ENCODE assay signal across 10 mouse cellular contexts in the genomic region with DNA sequence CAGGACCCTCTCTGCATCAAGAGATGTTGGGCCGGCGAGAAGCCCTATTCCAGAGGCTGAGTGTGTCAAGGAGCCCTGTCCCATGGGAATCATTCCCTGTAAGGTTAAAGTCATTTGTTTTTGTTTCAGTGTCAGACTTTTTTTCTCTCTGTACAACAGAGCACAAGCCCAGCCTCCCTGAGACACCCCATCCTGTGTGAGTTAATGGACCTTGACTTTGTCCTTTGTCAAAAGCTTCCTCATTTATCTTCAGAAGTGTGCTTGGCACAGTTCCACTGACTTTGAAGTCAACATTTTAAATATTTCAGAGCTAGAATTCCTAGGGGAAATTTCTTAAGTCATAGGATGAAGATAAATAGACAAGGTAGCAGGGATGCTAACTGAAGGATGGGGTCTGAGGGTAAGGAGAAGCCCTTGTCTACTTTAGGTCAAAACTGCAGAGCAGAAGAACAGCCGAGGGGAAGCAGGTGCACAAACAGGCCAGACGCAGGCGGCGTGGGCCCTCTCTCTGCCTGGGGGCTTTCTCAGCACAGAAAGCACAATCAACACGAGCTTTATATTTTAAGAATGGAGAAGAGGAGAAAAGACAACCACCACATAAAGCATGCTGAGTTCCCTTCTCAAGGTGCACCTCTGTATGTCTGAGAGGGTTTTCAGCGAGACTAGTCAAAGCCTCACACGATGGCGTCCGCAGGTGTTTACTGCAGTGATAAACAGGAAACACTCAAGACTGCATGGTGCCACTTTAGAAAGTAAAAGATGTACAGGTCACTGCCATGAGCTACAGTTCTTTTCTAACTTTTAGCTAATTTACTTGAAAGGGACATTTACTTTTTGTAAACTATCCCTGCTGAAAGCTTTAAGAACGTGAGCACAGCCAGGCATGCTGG. TPM values are rescaled to one million over a fixed set of nuclear protein-coding genes. Genes with fewer than 3 reads are reported as not detected.
DNase-seq lines count a peak whose midpoint lies in the region; ATAC-seq and TF ChIP-seq lines count a peak whose summit lies in the region.
"Had no signal": no experiment of that assay in that cellular context is flagged by ENCODE, and none has a peak within 500 bp of the region (broad histone marks: within the 10 kb centered on the region; RNA-seq: fewer than 3 reads in every experiment).

No protein-coding gene starts in this region.

- 62% methylated on average over 12 of the region's 12 CpGs for WGBS in lung, embryonic 14.5 days
- WGBS in hindbrain, embryonic 15.5 days, result 46% methylated on average over 12 of the region's 12 CpGs
- whole genome bisulfite sequencing in stomach, postnatal 0 days, result 57% methylated on average over 12 of the region's 12 CpGs

- no peak for TF ChIP-seq EP300 in stomach, postnatal 0 days (optimal IDR thresholded peaks at IDR 0.05)

- TF ChIP-seq CTCF in lung, embryonic 14.5 days (IDR thresholded peaks at IDR 0.05; ENCODE audit: low read depth), result no peak
- TF ChIP-seq CTCF in stomach, postnatal 0 days (IDR thresholded peaks at IDR 0.05; ENCODE audit: low read depth), result no peak

- DNase-seq in adrenal gland, adult (ENCODE audit: inconsistent age in 2 of 2, low spot score in 1 of 2), result peak; percentile 61 to 89
- DNase-seq in adrenal gland, postnatal 4 days (ENCODE audit: low spot score in 2 of 2), result no peak
- peak; percentile 46 for DNase-seq in lung, embryonic 14.5 days
- no peak for DNase-seq in lung, postnatal 14 days
- DNase-seq in stomach, postnatal 0 days (ENCODE audit: low spot score), result no peak
- DNase-seq in layer of hippocampus, adult 11-12 months (ENCODE audit: low spot score), result no peak
- no peak for DNase-seq in left cerebral cortex, postnatal 4 days

- no peaks in the 10 kb centered on the region for H3K9me3 ChIP-seq in lung, embryonic 14.5 days (ENCODE audit: low read depth, low read length)
- no peaks in the 10 kb centered on the region for H3K9me3 ChIP-seq in hindbrain, embryonic 15.5 days
- H3K9me3 ChIP-seq in stomach, postnatal 0 days (ENCODE audit: control insufficient read depth, low read length), result no peaks in the 10 kb centered on the region
- H3K9me3 ChIP-seq: embryonic facial prominence, embryonic 12.5 days had no signal

- intact Hi-C loops in left cerebral cortex, postnatal 4 days (cut with DNase I), result no loop called here

- no peak overlapping the region for H3K4me2 ChIP-seq in lung, embryonic 14.5 days
- H3K4me2 ChIP-seq in hindbrain, embryonic 15.5 days, result no peak overlapping the region
- H3K4me2 ChIP-seq in stomach, postnatal 0 days (replicated peaks; ENCODE audit: low read depth), result no peak overlapping the region
- H3K4me2 ChIP-seq: embryonic facial prominence, embryonic 12.5 days had no signal

- H3K36me3 ChIP-seq in lung, embryonic 14.5 days (ENCODE audit: insufficient read depth), result no peaks in the 10 kb centered on the region
- H3K36me3 ChIP-seq in hindbrain, embryonic 15.5 days, result no peaks in the 10 kb centered on the region
- no peaks in the 10 kb centered on the region for H3K36me3 ChIP-seq in stomach, postnatal 0 days (ENCODE audit: control insufficient read depth, insufficient read depth, low read length)
- H3K36me3 ChIP-seq: embryonic facial prominence, embryonic 12.5 days had no signal

- H3K4me3 ChIP-seq in lung, embryonic 14.5 days (ENCODE audit: low read depth, low read length), result no peak overlapping the region
- H3K4me3 ChIP-seq in hindbrain, embryonic 15.5 days, result no peak overlapping the region
- no peak overlapping the region for H3K4me3 ChIP-seq in stomach, postnatal 0 days (ENCODE audit: low read depth, low read length)
- H3K4me3 ChIP-seq: embryonic facial prominence, embryonic 12.5 days had no signal

- no peak overlapping the region for H3K9ac ChIP-seq in lung, embryonic 14.5 days
- H3K9ac ChIP-seq in hindbrain, embryonic 15.5 days, result no peak overlapping the region
- no peak overlapping the region for H3K9ac ChIP-seq in stomach, postnatal 0 days (ENCODE audit: low read length)
- H3K9ac ChIP-seq: embryonic facial prominence, embryonic 12.5 days had no signal

- H3K4me1 ChIP-seq in lung, embryonic 14.5 days (ENCODE audit: insufficient read depth), result peaks cover 25% of the 10 kb centered on the region
- peaks cover 48% of the 10 kb centered on the region for H3K4me1 ChIP-seq in hindbrain, embryonic 15.5 days (replicated peaks)
- peaks cover 10% of the 10 kb centered on the region for H3K4me1 ChIP-seq in stomach, postnatal 0 days (replicated peaks; ENCODE audit: control insufficient read depth, insufficient read depth)

- H3K27ac ChIP-seq in lung, embryonic 14.5 days (ENCODE audit: low read depth), result peak overlapping the region; percentile 61; the same call in 1 of the 2 replicates
- 0 out of 2 replicates have a peak overlapping the region, but pooled peaks have one; percentile 12 for H3K27ac ChIP-seq in hindbrain, embryonic 15.5 days (replicated peaks)
- peak overlapping the region; percentile 40; the same call in 1 of the 2 replicates for H3K27ac ChIP-seq in stomach, postnatal 0 days (replicated peaks)

- no peaks in the 10 kb centered on the region for H3K27me3 ChIP-seq in lung, embryonic 14.5 days (ENCODE audit: insufficient read depth, low read length)
- no peaks in the 10 kb centered on the region for H3K27me3 ChIP-seq in hindbrain, embryonic 15.5 days
- H3K27me3 ChIP-seq in stomach, postnatal 0 days (ENCODE audit: control insufficient read depth, insufficient read depth, low read length), result no peaks in the 10 kb centered on the region
- H3K27me3 ChIP-seq: embryonic facial prominence, embryonic 12.5 days had no signal

- no peak for ATAC-seq in lung, embryonic 14.5 days (ENCODE audit: insufficient read depth)
- no peak for ATAC-seq in hindbrain, embryonic 15.5 days (ENCODE audit: low FRiP score, low read depth)
- ATAC-seq in stomach, postnatal 0 days (ENCODE audit: low FRiP score, low TSS enrichment), result no peak

RNA-seq across cellular contexts. Expression of a gene that starts 32.2 kb away (rescaled TPM):
- 10 to 100 TPM; 45.0 to 53.9 TPM for total RNA-seq in adrenal gland, postnatal 4 days (2021)
- polyA plus RNA-seq in lung, embryonic 14.5 days (2014; fragmentation: Nextera tagmentation; extraction: Ambion mirVana), result 75.6 and 87.8 TPM in 2 replicates
- 70.6 and 76.6 TPM in 2 replicates for polyA plus RNA-seq in hindbrain, embryonic 15.5 days (2015; fragmentation: Nextera tagmentation; extraction: Ambion mirVana)
- 59.7 and 60.9 TPM in 2 replicates for polyA plus RNA-seq in stomach, postnatal 0 days (2015; fragmentation: Nextera tagmentation; extraction: Ambion mirVana)
- 100 to 1,000 TPM; 108 to 112 TPM for total RNA-seq in left cerebral cortex, postnatal 4 days (2021)

RNA-seq across cellular contexts. Expression of a gene that starts 33.2 kb away (rescaled TPM):
- 1 to 10 TPM; 1.9 to 2.8 TPM for total RNA-seq in adrenal gland, postnatal 4 days (2021)
- 1.7 TPM in 2 replicates for polyA plus RNA-seq in lung, embryonic 14.5 days (2014; fragmentation: Nextera tagmentation; extraction: Ambion mirVana)
- polyA plus RNA-seq in hindbrain, embryonic 15.5 days (2015; fragmentation: Nextera tagmentation; extraction: Ambion mirVana), result 0.62 and 0.94 TPM in 2 replicates
- polyA plus RNA-seq in stomach, postnatal 0 days (2015; fragmentation: Nextera tagmentation; extraction: Ambion mirVana), result 0.40 and 0.45 TPM in 2 replicates
- total RNA-seq in left cerebral cortex, postnatal 4 days (2021), result 10 to 100 TPM; 10.1 to 11.8 TPM
- total RNA-seq: monocyte, adult 5-6 weeks had no signal

Comparison
In these comparisons a context has a peak if more than half of its experiments do, and no peak if none do; other contexts are left out.
1. DNase-seq: peak in adrenal gland, adult (2 of 2) and lung, embryonic 14.5 days (single experiment); none in adrenal gland, postnatal 4 days (0 of 2), lung, postnatal 14 days (single experiment), stomach, postnatal 0 days (single experiment), layer of hippocampus, adult 11-12 months (single experiment) and left cerebral cortex, postnatal 4 days (single experiment).
2. Peak in every context shown above with its lines, with median percentiles within 50 percentile points of each other: H3K27ac ChIP-seq.